Comparison of ENCODE assay signal across 8 mouse cellular contexts in the genomic region with DNA sequence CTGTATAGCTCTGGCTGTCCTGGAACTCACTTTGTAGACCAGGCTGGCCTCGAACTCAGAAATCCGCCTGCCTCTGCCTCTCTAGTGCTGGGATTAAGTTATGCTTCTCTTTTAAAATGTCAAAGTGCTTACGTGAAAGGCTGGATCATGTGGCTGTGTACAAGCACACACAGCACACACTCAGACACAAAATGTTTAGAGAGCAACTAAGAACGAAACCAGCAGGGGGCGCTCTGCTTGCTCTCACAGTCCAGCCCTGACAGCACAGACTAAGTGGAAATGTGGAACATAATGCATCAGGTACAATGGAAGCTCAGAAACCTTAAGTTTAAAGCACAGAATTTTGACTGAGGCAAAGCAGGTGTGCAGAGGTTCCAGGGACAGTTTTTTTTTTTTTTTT. TPM values are rescaled to one million over a fixed set of nuclear protein-coding genes. Genes with fewer than 3 reads are reported as not detected.
DNase-seq lines count a peak whose midpoint lies in the region; ATAC-seq and TF ChIP-seq lines count a peak whose summit lies in the region.

No protein-coding gene starts in this region.

- no peak overlapping the region for H3K9ac ChIP-seq in midbrain, embryonic 16.5 days (ENCODE audit: low read depth, low read length)
- H3K9ac ChIP-seq in midbrain, postnatal 0 days (replicated peaks; ENCODE audit: low read length, poor library complexity, severe bottlenecking): no peak overlapping the region

- no peaks in the 10 kb centered on the region for H3K27me3 ChIP-seq in midbrain, embryonic 10.5 days (ENCODE audit: low read depth, poor library complexity, severe bottlenecking)
- H3K27me3 ChIP-seq in midbrain, embryonic 16.5 days (ENCODE audit: control insufficient read depth, insufficient read depth, low read depth, low read length): no peaks in the 10 kb centered on the region
- no peaks in the 10 kb centered on the region for H3K27me3 ChIP-seq in limb, embryonic 10.5 days (ENCODE audit: low read depth, poor library complexity, severe bottlenecking)
- H3K27me3 ChIP-seq in midbrain, postnatal 0 days (ENCODE audit: insufficient read depth, low read length): no peaks in the 10 kb centered on the region

- H3K4me1 ChIP-seq in midbrain, embryonic 10.5 days: peaks cover 22% of the 10 kb centered on the region
- peaks cover 8% of the 10 kb centered on the region for H3K4me1 ChIP-seq in midbrain, embryonic 16.5 days (ENCODE audit: control insufficient read depth, insufficient read depth, low read length)
- peaks cover 10% of the 10 kb centered on the region for H3K4me1 ChIP-seq in limb, embryonic 10.5 days
- H3K4me1 ChIP-seq in midbrain, postnatal 0 days (ENCODE audit: insufficient read depth, low read length): 0 out of 2 replicates have a peak, but pooled peaks cover 5% of the 10 kb centered on the region

- no peak overlapping the region for H3K4me2 ChIP-seq in midbrain, embryonic 16.5 days (ENCODE audit: low read length)
- no peak overlapping the region for H3K4me2 ChIP-seq in midbrain, postnatal 0 days (ENCODE audit: low read depth, low read length, poor library complexity, severe bottlenecking)

- TF ChIP-seq CTCF in gastrocnemius, adult 2 months (IDR thresholded peaks at IDR 0.05): peak; percentile 88
- peak; percentile 80 for TF ChIP-seq CTCF in midbrain, postnatal 0 days (IDR thresholded peaks at IDR 0.05)

- no peak overlapping the region for H3K27ac ChIP-seq in midbrain, embryonic 10.5 days (replicated peaks)
- H3K27ac ChIP-seq in midbrain, embryonic 16.5 days (ENCODE audit: low read length): no peak overlapping the region
- no peak overlapping the region for H3K27ac ChIP-seq in gastrocnemius, adult 2 months
- H3K27ac ChIP-seq in limb, embryonic 10.5 days: no peak overlapping the region
- no peak overlapping the region for H3K27ac ChIP-seq in midbrain, postnatal 0 days (ENCODE audit: low read depth, low read length)

- H3K4me3 ChIP-seq in midbrain, embryonic 10.5 days: no peak overlapping the region
- H3K4me3 ChIP-seq in midbrain, embryonic 16.5 days (ENCODE audit: low read depth, low read length): no peak overlapping the region
- no peak overlapping the region for H3K4me3 ChIP-seq in gastrocnemius, adult 2 months
- no peak overlapping the region for H3K4me3 ChIP-seq in limb, embryonic 10.5 days
- no peak overlapping the region for H3K4me3 ChIP-seq in midbrain, postnatal 0 days (ENCODE audit: low read depth, low read length)

- 0 out of 2 replicates have a peak, but pooled peaks cover 3% of the 10 kb centered on the region for H3K9me3 ChIP-seq in midbrain, embryonic 10.5 days (replicated peaks)
- no peaks in the 10 kb centered on the region for H3K9me3 ChIP-seq in midbrain, embryonic 16.5 days (replicated peaks; ENCODE audit: control insufficient read depth, low read length, poor library complexity, severe bottlenecking)
- no peaks in the 10 kb centered on the region for H3K9me3 ChIP-seq in limb, embryonic 10.5 days (replicated peaks)
- no peaks in the 10 kb centered on the region for H3K9me3 ChIP-seq in midbrain, postnatal 0 days (ENCODE audit: low read length)

- DNase-seq in midbrain, embryonic 10.5 days (ENCODE audit: low spot score): peak; percentile 85
- peak; percentile 88 to 92 for DNase-seq in cerebellum, postnatal 14 days
- DNase-seq in gastrocnemius, adult 2 months: peak; percentile 82
- DNase-seq in kidney, adult 18-20 months: peak; percentile 88
- DNase-seq in limb, embryonic 10.5 days (ENCODE audit: low spot score): peak; percentile 93
- peak; percentile 84 for DNase-seq in midbrain, postnatal 0 days (ENCODE audit: low spot score)
- peak; percentile 83 to 86 for DNase-seq in spleen, postnatal 36 days (ENCODE audit: low spot score in 2 of 2)

- no peak for ATAC-seq in midbrain, embryonic 16.5 days
- ATAC-seq in midbrain, postnatal 0 days (ENCODE audit: low FRiP score): no peak

- intact Hi-C loops in gastrocnemius, adult 2 months (cut with DNase I): loop anchor here (5.0 kb wide), 1 partner anchor 110 kb away; no protein-coding TSS in a partner anchor

- H3K36me3 ChIP-seq in midbrain, embryonic 10.5 days: 0 out of 2 replicates have a peak, but pooled peaks cover 6% of the 10 kb centered on the region
- no peaks in the 10 kb centered on the region for H3K36me3 ChIP-seq in midbrain, embryonic 16.5 days (ENCODE audit: control insufficient read depth, insufficient read depth, low read length)
- peaks cover 4% of the 10 kb centered on the region for H3K36me3 ChIP-seq in limb, embryonic 10.5 days
- H3K36me3 ChIP-seq in midbrain, postnatal 0 days (ENCODE audit: insufficient read depth, low read length): no peaks in the 10 kb centered on the region

- 9% methylated on average over 5 of the region's 5 CpGs for WGBS in midbrain, embryonic 10.5 days
- WGBS in midbrain, embryonic 16.5 days: under 1% methylated on average over 4 of the region's 5 CpGs
- 18% methylated on average over 5 of the region's 5 CpGs for WGBS in limb, embryonic 10.5 days
- 13% methylated on average over 5 of the region's 5 CpGs for WGBS in midbrain, postnatal 0 days

RNA-seq across cellular contexts. Expression of a gene that starts 2.4 kb away (rescaled TPM):
- 17.4 and 17.9 TPM in 2 replicates for polyA plus RNA-seq in midbrain, embryonic 10.5 days (2016; fragmentation: Nextera tagmentation; extraction: Ambion mirVana)
- polyA plus RNA-seq in midbrain, embryonic 16.5 days (2015; fragmentation: Nextera tagmentation; extraction: Ambion mirVana): 4.3 and 5.1 TPM in 2 replicates
- total RNA-seq in gastrocnemius, adult 2 months (2021): under 1 TPM; 0.74 to 0.81 TPM
- polyA plus RNA-seq in limb, embryonic 10.5 days (2016; fragmentation: Nextera tagmentation; extraction: Ambion mirVana): 17.2 and 19.9 TPM in 2 replicates
- total RNA-seq in midbrain, postnatal 0 days (2014; rRNA removed): 5.6 and 8.0 TPM in 2 replicates
- polyA plus RNA-seq in midbrain, postnatal 0 days (2015; fragmentation: Nextera tagmentation; extraction: Ambion mirVana): 3.1 and 3.3 TPM in 2 replicates

RNA-seq across cellular contexts. Expression of a gene that starts 6.1 kb away (rescaled TPM):
- polyA plus RNA-seq in midbrain, embryonic 10.5 days (2016; fragmentation: Nextera tagmentation; extraction: Ambion mirVana): 28.2 and 30.6 TPM in 2 replicates
- polyA plus RNA-seq in midbrain, embryonic 16.5 days (2015; fragmentation: Nextera tagmentation; extraction: Ambion mirVana): 10.4 and 12.7 TPM in 2 replicates
- 1 to 10 TPM; 4.1 to 6.6 TPM for total RNA-seq in gastrocnemius, adult 2 months (2021)
- 57.9 and 58.2 TPM in 2 replicates for polyA plus RNA-seq in limb, embryonic 10.5 days (2016; fragmentation: Nextera tagmentation; extraction: Ambion mirVana)
- 9.7 and 10.0 TPM in 2 replicates for total RNA-seq in midbrain, postnatal 0 days (2014; rRNA removed)
- 8.7 and 9.7 TPM in 2 replicates for polyA plus RNA-seq in midbrain, postnatal 0 days (2015; fragmentation: Nextera tagmentation; extraction: Ambion mirVana)

RNA-seq across cellular contexts. Expression of a gene that starts 55.1 kb away (rescaled TPM):
- 39.8 and 40.7 TPM in 2 replicates for polyA plus RNA-seq in midbrain, embryonic 10.5 days (2016; fragmentation: Nextera tagmentation; extraction: Ambion mirVana)
- 22.2 and 22.4 TPM in 2 replicates for polyA plus RNA-seq in midbrain, embryonic 16.5 days (2015; fragmentation: Nextera tagmentation; extraction: Ambion mirVana)
- total RNA-seq in gastrocnemius, adult 2 months (2021): 10 to 100 TPM; 18.6 to 24.1 TPM
- 33.0 and 40.4 TPM in 2 replicates for polyA plus RNA-seq in limb, embryonic 10.5 days (2016; fragmentation: Nextera tagmentation; extraction: Ambion mirVana)
- 9.5 and 14.3 TPM in 2 replicates for total RNA-seq in midbrain, postnatal 0 days (2014; rRNA removed)
- polyA plus RNA-seq in midbrain, postnatal 0 days (2015; fragmentation: Nextera tagmentation; extraction: Ambion mirVana): 18.5 and 20.1 TPM in 2 replicates
